Comparison of ENCODE assay signal across 23 mouse cellular contexts in the genomic region with DNA sequence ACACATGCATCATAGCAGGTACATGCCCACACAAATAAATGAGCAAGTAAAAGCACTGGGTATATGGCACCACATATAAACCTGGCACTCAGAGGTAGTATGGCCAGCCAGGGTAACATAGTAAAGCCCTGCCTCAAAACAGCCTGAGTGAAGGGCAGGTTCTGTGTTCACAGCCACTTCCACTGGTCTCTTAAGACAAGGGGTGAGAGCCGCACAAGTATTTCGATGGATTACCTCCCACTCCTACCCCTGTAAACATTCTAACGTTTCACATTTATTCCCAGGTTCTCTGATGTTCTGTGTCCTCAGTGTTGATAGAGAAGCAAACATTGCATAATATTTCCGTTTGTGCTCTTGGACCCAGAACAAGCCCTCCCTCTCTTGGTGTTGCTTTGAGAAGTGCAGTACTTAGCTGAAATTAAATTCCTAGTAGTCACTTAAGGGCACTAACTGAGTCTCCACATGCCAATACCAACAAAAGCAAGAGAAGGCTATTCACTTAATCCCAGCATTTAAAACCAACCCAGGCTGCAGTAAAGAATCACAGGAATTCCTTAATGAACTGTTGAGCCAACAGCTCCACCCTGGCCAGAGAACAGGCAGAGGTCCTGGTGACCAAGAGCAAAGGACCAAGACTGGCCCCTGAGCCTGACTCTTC. TPM values are rescaled to one million over a fixed set of nuclear protein-coding genes. Genes with fewer than 3 reads are reported as not detected.
DNase-seq lines count a peak whose midpoint lies in the region; ATAC-seq lines count a peak whose summit lies in the region.
"Not testable (repeated sequence)": the region's sequence is repeated elsewhere in the genome, so short reads cannot be mapped to it uniquely, and the experiment has no call there.
"Had no signal": no experiment of that assay in that cellular context is flagged by ENCODE, and none has a peak within 500 bp of the region (broad histone marks: within the 10 kb centered on the region; RNA-seq: fewer than 3 reads in every experiment).

No protein-coding gene starts in this region.

- H3K4me3 ChIP-seq in liver, embryonic 15.5 days (replicated peaks); lung, embryonic 16.5 days (ENCODE audit: low read length): not testable (repeated sequence)

- peak; percentile 54; the same call in 1 of the 2 replicates for ATAC-seq in liver, embryonic 15.5 days (ENCODE audit: insufficient read depth)
- peak; percentile 92 for ATAC-seq in lung, embryonic 16.5 days (ENCODE audit: low read depth)

- not testable (repeated sequence) for H3K4me2 ChIP-seq in liver, embryonic 15.5 days; lung, embryonic 16.5 days (ENCODE audit: low read depth, low read length)

- H3K4me1 ChIP-seq in liver, embryonic 15.5 days (replicated peaks) = not testable (repeated sequence)
- peaks cover 21% of the 10 kb centered on the region for H3K4me1 ChIP-seq in lung, embryonic 16.5 days (replicated peaks; ENCODE audit: control insufficient read depth, insufficient read depth, low read length)

- not testable (repeated sequence) for H3K9me3 ChIP-seq in liver, embryonic 15.5 days (replicated peaks); lung, embryonic 16.5 days (ENCODE audit: control insufficient read depth, low read length)

- H3K36me3 ChIP-seq in liver, embryonic 15.5 days (replicated peaks) = peaks cover 12% of the 10 kb centered on the region; the same call in 1 of the 2 replicates
- not testable (repeated sequence) for H3K36me3 ChIP-seq in lung, embryonic 16.5 days (ENCODE audit: control insufficient read depth, insufficient read depth, low read length)

- peak overlapping the region; percentile 14 for H3K27ac ChIP-seq in liver, embryonic 15.5 days (replicated peaks)
- peak overlapping the region; percentile 88 for H3K27ac ChIP-seq in lung, embryonic 16.5 days (ENCODE audit: low read length)

- WGBS in liver, embryonic 15.5 days (ENCODE audit: insufficient replicate concordance) = 60% methylated on average over 4 of the region's 4 CpGs
- WGBS in lung, embryonic 16.5 days = 13% methylated on average over 4 of the region's 4 CpGs

- not testable (repeated sequence) for H3K9ac ChIP-seq in liver, embryonic 15.5 days; lung, embryonic 16.5 days (ENCODE audit: low read length)

- peak; percentile 12 for DNase-seq in NIH3T3 (ENCODE audit: low read depth)
- DNase-seq in fibroblast of lung, adult 2 months (ENCODE audit: low read depth) = peak; percentile 82
- peak; percentile 38 to 40 for DNase-seq in heart, adult 9 months (ENCODE audit: low spot score in 2 of 2)
- DNase-seq in kidney, postnatal 14 days = peak; percentile 37
- DNase-seq in lung, postnatal 4 days = peak; percentile 54 to 74

- not testable (repeated sequence) for H3K27me3 ChIP-seq in liver, embryonic 15.5 days; lung, embryonic 16.5 days (ENCODE audit: control insufficient read depth, insufficient read depth, low read depth, low read length)

RNA-seq across cellular contexts. Expression of a gene that starts 14.2 kb away (rescaled TPM):
- 8.9 and 9.7 TPM in 2 replicates for polyA plus RNA-seq in liver, embryonic 15.5 days (2015; fragmentation: Nextera tagmentation; extraction: Ambion mirVana)
- polyA plus RNA-seq in lung, embryonic 16.5 days (2015; fragmentation: Nextera tagmentation; extraction: Ambion mirVana) = 14.6 and 19.2 TPM in 2 replicates

RNA-seq across cellular contexts. Expression of a gene that starts 16.6 kb away (rescaled TPM):
- polyA plus RNA-seq in liver, embryonic 15.5 days (2015; fragmentation: Nextera tagmentation; extraction: Ambion mirVana) = not detected in 2 replicates
- not detected in 2 replicates for polyA plus RNA-seq in lung, embryonic 16.5 days (2015; fragmentation: Nextera tagmentation; extraction: Ambion mirVana)
- polyA plus RNA-seq: embryonic facial prominence, embryonic 10.5 days; forebrain, embryonic 12.5 days; heart, embryonic 12.5 days; hindbrain, embryonic 10.5 days; kidney, embryonic 15.5 days; limb, embryonic 10.5 days; liver, embryonic 11.5 days; midbrain, embryonic 11.5 days; midbrain, postnatal 0 days; stomach, embryonic 16.5 days had no signal

RNA-seq across cellular contexts. Expression of a gene that starts 34.8 kb away (rescaled TPM):
- polyA plus RNA-seq in liver, embryonic 15.5 days (2015; fragmentation: Nextera tagmentation; extraction: Ambion mirVana) = 0.17 and 0.25 TPM in 2 replicates
- 0.16 and 0.29 TPM in 2 replicates for polyA plus RNA-seq in lung, embryonic 16.5 days (2015; fragmentation: Nextera tagmentation; extraction: Ambion mirVana)
- polyA plus RNA-seq: adrenal gland, adult 2 months; cortical plate, adult 2 months; embryonic facial prominence, embryonic 10.5 days; forebrain, embryonic 12.5 days; heart, embryonic 12.5 days; hindbrain, embryonic 16.5 days; liver, embryonic 11.5 days; midbrain, embryonic 11.5 days; midbrain, postnatal 0 days; thymus, adult 2 months had no signal

RNA-seq across cellular contexts. Expression of a gene that starts 34.9 kb away (rescaled TPM):
- not detected in 2 replicates for polyA plus RNA-seq in liver, embryonic 15.5 days (2015; fragmentation: Nextera tagmentation; extraction: Ambion mirVana)
- not detected in 2 replicates for polyA plus RNA-seq in lung, embryonic 16.5 days (2015; fragmentation: Nextera tagmentation; extraction: Ambion mirVana)
- polyA plus RNA-seq: adrenal gland, adult 2 months; cortical plate, adult 2 months; embryonic facial prominence, embryonic 10.5 days; forebrain, embryonic 12.5 days; heart, embryonic 12.5 days; hindbrain, embryonic 10.5 days; hindbrain, embryonic 16.5 days; intestine, embryonic 15.5 days; kidney, embryonic 15.5 days; limb, embryonic 10.5 days; liver, embryonic 11.5 days; midbrain, embryonic 11.5 days; midbrain, postnatal 0 days; neural tube, embryonic 14.5 days; stomach, embryonic 16.5 days; thymus, adult 2 months had no signal

RNA-seq across cellular contexts. Expression of a gene that starts 37.5 kb away (rescaled TPM):
- not detected in 2 replicates for polyA plus RNA-seq in liver, embryonic 15.5 days (2015; fragmentation: Nextera tagmentation; extraction: Ambion mirVana)
- not detected in 2 replicates for polyA plus RNA-seq in lung, embryonic 16.5 days (2015; fragmentation: Nextera tagmentation; extraction: Ambion mirVana)
- polyA plus RNA-seq: adrenal gland, adult 2 months; cortical plate, adult 2 months; embryonic facial prominence, embryonic 10.5 days; forebrain, embryonic 12.5 days; heart, embryonic 12.5 days; hindbrain, embryonic 10.5 days; hindbrain, embryonic 16.5 days; intestine, embryonic 15.5 days; kidney, embryonic 15.5 days; limb, embryonic 10.5 days; liver, embryonic 11.5 days; midbrain, postnatal 0 days; neural tube, embryonic 14.5 days; thymus, adult 2 months had no signal

Comparison
In these comparisons a context has a peak if more than half of its experiments do, and no peak if none do; other contexts are left out.
1. DNase-seq: peak in every context shown above with its lines; median percentile 82 in fibroblast of lung, adult 2 months; 64 in lung, postnatal 4 days; 39 in heart, adult 9 months; 37 in kidney, postnatal 14 days; 12 in NIH3T3.